Mouse (Mus musculus) layer of hippocampus, adult 8-10 months (tissue): ENCODE measurements around the gene Cyp39a1. TPM values are rescaled to one million over a fixed set of nuclear protein-coding genes. Genes with fewer than 3 reads are reported as not detected.
A peak's percentile ranks its signal among the peaks of the same experiment; 100 is the strongest.

Source experiments
- DNase-seq, 2 experiments: peaks; one replicate each; pipeline ENCODE4 v3.0.0; 2022; ENCODE audit warnings: low spot score in 2 of 2
- total RNA-seq, 4 experiments: library from RNA; stranded (reverse); gene quantifications; 2 replicates each; pipeline ENCODE4 v1.2.4; 2022

The Cyp39a1 gene
- total RNA-seq, 4 experiments from 2014 or later = 0.61 to 1.5 (median 1.1) TPM

GRCm38 (mm10) chr17:43677317-43677716 lies 10.1 kb downstream of the Cyp39a1 start:
- DNase-seq = no peak

- DNase-seq = no peak
Measured at GRCm38 (mm10) chr17:43684086-43684485, 16.9 kb downstream of the Cyp39a1 start.

GRCm38 (mm10) chr17:43684638-43685037 lies 17.4 kb downstream of the Cyp39a1 start:
- no peak for DNase-seq

- no peak for DNase-seq
Measured at GRCm38 (mm10) chr17:43689591-43689990, 22.4 kb downstream of the Cyp39a1 start.

GRCm38 (mm10) chr17:43698997-43699649 lies 31.9 kb downstream of the Cyp39a1 start:
- DNase-seq = peak; percentile 31 to 72

- DNase-seq = peak in 1 of 2 experiments; percentile 43
Measured at GRCm38 (mm10) chr17:43701060-43701459, 33.8 kb downstream of the Cyp39a1 start.

GRCm38 (mm10) chr17:43704216-43704930 lies 37.1 kb downstream of the Cyp39a1 start:
- no peak for DNase-seq

- no peak for DNase-seq
Measured at GRCm38 (mm10) chr17:43706749-43707148, 39.5 kb downstream of the Cyp39a1 start.

GRCm38 (mm10) chr17:43707254-43707653 lies 40.0 kb downstream of the Cyp39a1 start:
- no peak for DNase-seq

- no peak for DNase-seq
Measured at GRCm38 (mm10) chr17:43711557-43712352, 44.5 kb downstream of the Cyp39a1 start.

GRCm38 (mm10) chr17:43714191-43714590 lies 47.0 kb downstream of the Cyp39a1 start:
- DNase-seq = no peak

GRCm38 (mm10) chr17:43716601-43717000 lies 49.4 kb downstream of the Cyp39a1 start:
- peak in 1 of 2 experiments; percentile 3 for DNase-seq

GRCm38 (mm10) chr17:43719401-43719800 lies 52.2 kb downstream of the Cyp39a1 start:
- DNase-seq = no peak

GRCm38 (mm10) chr17:43724480-43724879 lies 57.3 kb downstream of the Cyp39a1 start:
- DNase-seq = no peak

- DNase-seq = no peak
Measured at GRCm38 (mm10) chr17:43731327-43731726, 64.1 kb downstream of the Cyp39a1 start.

- DNase-seq = no peak
Measured at GRCm38 (mm10) chr17:43731976-43732375, 64.8 kb downstream of the Cyp39a1 start.

GRCm38 (mm10) chr17:43734252-43734651 lies 67.0 kb downstream of the Cyp39a1 start:
- no peak for DNase-seq

GRCm38 (mm10) chr17:43743933-43744332 lies 76.7 kb downstream of the Cyp39a1 start:
- DNase-seq = no peak

- no peak for DNase-seq
Measured at GRCm38 (mm10) chr17:43744425-43744824, 77.2 kb downstream of the Cyp39a1 start.

- DNase-seq = peak in 1 of 2 experiments; percentile 10
Measured at GRCm38 (mm10) chr17:43751146-43751545, 83.9 kb downstream of the Cyp39a1 start.

- DNase-seq = no peak
Measured at GRCm38 (mm10) chr17:43752811-43753210, 85.6 kb downstream of the Cyp39a1 start.

- DNase-seq = no peak
Measured at GRCm38 (mm10) chr17:43754687-43755086, 87.5 kb downstream of the Cyp39a1 start.
